Mouse (Mus musculus): ENCODE data around the gene Gm10217.

DNA sequence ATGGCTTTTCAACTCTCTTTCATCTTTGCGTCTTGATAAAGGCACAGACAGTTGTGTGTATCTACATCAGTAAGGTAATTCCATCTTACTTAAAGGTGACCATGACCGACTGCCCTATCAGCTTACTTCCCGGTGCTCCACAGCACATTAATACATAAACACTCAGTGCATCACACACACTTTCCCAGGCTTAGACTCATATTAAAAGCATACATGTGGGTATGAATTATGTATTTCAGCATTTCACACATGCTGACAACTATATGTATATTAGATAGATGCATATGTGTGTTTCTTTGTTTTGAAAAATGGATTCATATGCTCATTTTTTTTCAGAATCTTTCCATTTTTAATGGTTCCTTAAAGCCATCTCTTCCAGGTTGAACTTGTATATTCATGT lies 23.8 kb upstream of the Gm10217 start:
- TF ChIP-seq CTCF (IDR thresholded peaks at IDR 0.05; ENCODE audit: low read depth), result no peak
- no peak for TF ChIP-seq EP300 (IDR thresholded peaks at IDR 0.05; ENCODE audit: low read depth)
